Mouse (Mus musculus): Measurements from ENCODE around the gene Lyzl4. TPM values are rescaled to one million over a fixed set of nuclear protein-coding genes. Genes with fewer than 3 reads are reported as not detected.
A peak's percentile ranks its signal among the peaks of the same experiment; 100 is the strongest.

Lyzl4 gene
- total and polyA plus RNA-seq, 2 experiments from 2014 or later: 0.46 TPM; not detected in 1

DNA sequence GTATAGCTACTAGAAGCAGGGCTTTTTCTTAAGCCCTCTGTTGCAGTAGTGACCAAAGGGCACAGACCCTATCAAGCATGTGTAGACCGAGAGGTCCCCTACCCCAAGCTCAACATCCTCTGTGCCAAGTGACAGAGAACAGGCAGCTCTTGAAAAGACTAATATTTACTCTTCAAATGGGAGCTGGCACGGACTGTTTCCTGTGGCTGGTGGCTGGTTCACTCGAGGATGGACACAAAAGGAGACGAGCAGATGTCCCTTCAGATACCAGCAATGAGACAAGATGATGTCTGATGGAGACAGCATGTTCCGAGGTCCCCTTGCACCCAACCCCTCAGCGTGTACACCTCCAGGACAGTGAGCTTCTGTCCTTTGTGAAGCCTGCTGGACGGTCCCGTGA, 35.6 kb upstream of the Lyzl4 start:
- Histone ChIP-seq H3K36me3 (ENCODE audit: insufficient read depth, low read length) (peaks cover 12% of the 10 kb centered on the region; the same call in 1 of the 2 replicates), H3K9ac (replicated peaks; ENCODE audit: low read length) (no peak overlapping the region), H3K4me2 (ENCODE audit: low read depth, low read length) (no peak overlapping the region), H3K27me3 (ENCODE audit: insufficient read depth, low read length) (no peaks in the 10 kb centered on the region), H3K27ac (no peak overlapping the region), H3K4me1 (ENCODE audit: insufficient read depth, low read length) (no peaks in the 10 kb centered on the region), H3K4me3 (ENCODE audit: low read length) (no peak overlapping the region), H3K9me3 (ENCODE audit: low read length) (no peaks in the 10 kb centered on the region)
- 77% methylated on average over 8 of the region's 8 CpGs for WGBS
- DNase-seq (ENCODE audit: low spot score): no peak
- no peak for TF ChIP-seq CTCF (IDR thresholded peaks at IDR 0.05; ENCODE audit: low read depth)
- ATAC-seq: no peak

DNA sequence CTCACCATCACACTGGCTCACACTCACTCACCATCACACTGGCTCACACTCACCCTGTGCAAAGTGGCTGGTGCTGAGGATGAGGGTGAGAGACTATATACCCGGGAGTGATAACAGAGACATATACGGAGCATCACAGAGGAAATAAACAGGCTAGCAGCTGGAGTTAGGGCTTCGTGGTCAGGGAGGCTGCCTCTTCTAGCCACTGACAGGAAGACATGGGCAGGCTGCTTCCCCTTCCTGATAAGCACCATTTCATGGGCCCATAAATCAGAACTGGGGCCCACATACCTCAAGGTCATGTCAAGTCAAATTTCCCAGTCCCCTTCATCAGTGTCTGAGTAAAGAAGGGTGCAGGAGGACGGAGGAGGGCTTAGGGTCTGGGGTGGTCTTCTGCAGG, 35.2 kb upstream of the Lyzl4 start:
- Histone ChIP-seq H3K9ac (replicated peaks; ENCODE audit: low read length) (no peak overlapping the region), H3K4me2 (ENCODE audit: low read depth, low read length) (no peak overlapping the region), H3K27ac (no peak overlapping the region), H3K9me3 (ENCODE audit: low read length) (no peaks in the 10 kb centered on the region), H3K27me3 (ENCODE audit: insufficient read depth, low read length) (no peaks in the 10 kb centered on the region), H3K36me3 (ENCODE audit: insufficient read depth, low read length) (0 out of 2 replicates have a peak, but pooled peaks cover 8% of the 10 kb centered on the region), H3K4me3 (ENCODE audit: low read length) (no peak overlapping the region), H3K4me1 (ENCODE audit: insufficient read depth, low read length) (no peaks in the 10 kb centered on the region)
- ATAC-seq: no peak
- DNase-seq (ENCODE audit: low spot score): no peak
- no peak for TF ChIP-seq CTCF (IDR thresholded peaks at IDR 0.05; ENCODE audit: low read depth)
- WGBS: 78% methylated on average over 4 of the region's 4 CpGs

DNA sequence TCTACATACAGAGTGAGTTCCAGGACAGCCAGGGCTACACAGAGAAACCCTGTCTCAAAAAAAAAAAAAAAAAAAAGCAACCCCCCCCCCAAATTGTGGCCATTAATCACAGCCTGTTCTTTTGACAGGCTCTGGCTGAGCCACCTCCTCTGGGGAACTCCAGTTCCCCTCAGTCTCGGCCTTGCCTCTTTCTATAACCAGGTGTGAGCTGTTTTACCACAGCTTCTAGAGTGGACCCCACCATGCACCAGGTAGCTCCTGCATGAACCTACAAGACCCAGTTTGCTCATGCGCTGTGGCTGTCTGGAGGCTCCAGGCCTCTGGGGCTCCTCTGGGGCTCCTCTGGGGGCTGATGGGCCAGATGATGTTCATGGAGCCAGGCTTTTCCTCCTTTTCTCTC, 33.7 kb upstream of the Lyzl4 start:
- no peaks in the 10 kb centered on the region for H3K27me3 ChIP-seq (ENCODE audit: insufficient read depth, low read length)
- H3K4me3 ChIP-seq (ENCODE audit: low read length): no peak overlapping the region
- H3K4me1 ChIP-seq (ENCODE audit: insufficient read depth, low read length): no peaks in the 10 kb centered on the region
- H3K27ac ChIP-seq: no peak overlapping the region
- H3K9me3 ChIP-seq (ENCODE audit: low read length): no peaks in the 10 kb centered on the region
- no peaks in the 10 kb centered on the region for H3K36me3 ChIP-seq (ENCODE audit: insufficient read depth, low read length)
- 86% methylated on average over 2 of the region's 2 CpGs for WGBS
- no peak overlapping the region for H3K4me2 ChIP-seq (ENCODE audit: low read depth, low read length)
- ATAC-seq: no peak
- no peak for DNase-seq (ENCODE audit: low spot score)
- H3K9ac ChIP-seq (replicated peaks; ENCODE audit: low read length): no peak overlapping the region
- TF ChIP-seq CTCF (IDR thresholded peaks at IDR 0.05; ENCODE audit: low read depth): no peak

DNA sequence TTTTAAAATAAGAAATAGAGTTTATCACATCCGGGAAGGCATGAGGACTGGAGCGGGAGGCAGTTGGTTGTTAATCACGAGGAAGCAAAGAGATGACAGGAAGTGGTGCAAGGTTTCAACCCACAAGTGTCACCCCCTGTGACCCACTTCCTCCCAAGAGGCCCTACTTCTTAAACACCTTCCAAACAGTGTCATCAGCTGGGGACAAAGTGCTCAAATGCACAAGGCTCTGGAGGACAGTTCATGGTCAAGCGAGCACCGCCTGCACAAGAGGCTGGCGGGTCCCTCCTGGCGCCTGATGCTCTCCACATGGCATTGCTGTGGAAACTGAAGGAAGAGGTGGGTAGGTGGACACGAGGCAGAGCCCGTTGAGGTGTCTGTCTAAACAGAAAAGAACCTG, 33.1 kb upstream of the Lyzl4 start:
- no peak for DNase-seq (ENCODE audit: low spot score)
- no peaks in the 10 kb centered on the region for H3K9me3 ChIP-seq (ENCODE audit: low read length)
- no peak for TF ChIP-seq CTCF (IDR thresholded peaks at IDR 0.05; ENCODE audit: low read depth)
- no peaks in the 10 kb centered on the region for H3K4me1 ChIP-seq (ENCODE audit: insufficient read depth, low read length)
- H3K9ac ChIP-seq (replicated peaks; ENCODE audit: low read length): no peak overlapping the region
- 85% methylated on average over 9 of the region's 9 CpGs for WGBS
- no peaks in the 10 kb centered on the region for H3K36me3 ChIP-seq (ENCODE audit: insufficient read depth, low read length)
- ATAC-seq: no peak
- H3K4me2 ChIP-seq (ENCODE audit: low read depth, low read length): no peak overlapping the region
- H3K27ac ChIP-seq: no peak overlapping the region
- no peaks in the 10 kb centered on the region for H3K27me3 ChIP-seq (ENCODE audit: insufficient read depth, low read length)
- H3K4me3 ChIP-seq (ENCODE audit: low read length): no peak overlapping the region

DNA sequence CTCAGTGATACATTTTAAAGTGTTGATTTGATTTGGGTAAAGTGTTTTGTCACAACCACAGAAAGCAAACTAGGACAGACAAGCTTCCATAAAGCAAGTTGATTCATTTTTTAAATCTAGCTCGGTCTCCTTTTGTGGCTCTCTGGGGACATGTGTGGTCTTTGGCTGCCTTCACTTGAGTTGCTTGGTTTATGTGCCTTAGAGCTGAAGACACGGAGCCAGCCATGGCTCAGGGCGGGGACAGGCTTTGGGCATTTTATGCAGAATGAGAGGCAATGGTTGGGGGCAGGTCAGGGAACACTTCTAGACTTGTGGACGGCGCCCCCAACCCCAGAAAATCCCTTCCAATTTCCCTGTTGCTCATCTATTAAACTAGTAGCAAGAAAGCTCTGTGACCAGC, 31.8 kb upstream of the Lyzl4 start:
- Histone ChIP-seq H3K9ac (replicated peaks; ENCODE audit: low read length) (no peak overlapping the region), H3K36me3 (ENCODE audit: insufficient read depth, low read length) (no peaks in the 10 kb centered on the region), H3K27me3 (ENCODE audit: insufficient read depth, low read length) (no peaks in the 10 kb centered on the region), H3K9me3 (ENCODE audit: low read length) (no peaks in the 10 kb centered on the region), H3K4me2 (ENCODE audit: low read depth, low read length) (no peak overlapping the region), H3K4me1 (ENCODE audit: insufficient read depth, low read length) (0 out of 2 replicates have a peak, but pooled peaks cover 4% of the 10 kb centered on the region), H3K4me3 (ENCODE audit: low read length) (no peak overlapping the region), H3K27ac (no peak overlapping the region)
- DNase-seq (ENCODE audit: low spot score) (no peak), ATAC-seq (no peak)
- 83% methylated on average over 5 of the region's 5 CpGs for WGBS
- TF ChIP-seq CTCF (IDR thresholded peaks at IDR 0.05; ENCODE audit: low read depth): no peak

DNA sequence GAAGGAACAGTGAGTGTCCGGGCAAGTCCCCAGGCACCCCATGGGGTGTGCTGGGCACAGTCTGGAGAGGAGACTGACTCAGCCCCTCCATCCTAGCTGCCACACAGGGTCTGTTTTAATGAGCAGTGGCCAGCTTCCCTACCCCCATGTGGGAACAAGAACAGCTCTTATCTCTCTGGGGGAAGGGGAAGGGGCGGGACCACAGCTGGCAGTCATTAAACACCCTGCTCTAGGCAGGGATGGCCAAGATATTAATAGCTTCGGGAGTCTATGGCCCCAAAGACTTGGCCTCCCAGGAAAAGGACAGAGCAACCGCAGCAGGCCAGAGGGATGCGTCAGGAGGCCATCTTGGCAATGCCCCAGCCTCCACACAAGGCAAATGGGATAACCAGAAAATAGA, 30.4 kb upstream of the Lyzl4 start:
- H3K27me3 ChIP-seq (ENCODE audit: insufficient read depth, low read length): no peaks in the 10 kb centered on the region
- DNase-seq (ENCODE audit: low spot score): no peak
- no peak for TF ChIP-seq CTCF (IDR thresholded peaks at IDR 0.05; ENCODE audit: low read depth)
- no peak overlapping the region for H3K4me2 ChIP-seq (ENCODE audit: low read depth, low read length)
- no peaks in the 10 kb centered on the region for H3K36me3 ChIP-seq (ENCODE audit: insufficient read depth, low read length)
- H3K4me3 ChIP-seq (ENCODE audit: low read length): no peak overlapping the region
- WGBS: 59% methylated on average over 5 of the region's 5 CpGs
- H3K4me1 ChIP-seq (ENCODE audit: insufficient read depth, low read length): 0 out of 2 replicates have a peak, but pooled peaks cover 4% of the 10 kb centered on the region
- H3K9me3 ChIP-seq (ENCODE audit: low read length): no peaks in the 10 kb centered on the region
- no peak for ATAC-seq
- no peak overlapping the region for H3K9ac ChIP-seq (replicated peaks; ENCODE audit: low read length)
- H3K27ac ChIP-seq: no peak overlapping the region

DNA sequence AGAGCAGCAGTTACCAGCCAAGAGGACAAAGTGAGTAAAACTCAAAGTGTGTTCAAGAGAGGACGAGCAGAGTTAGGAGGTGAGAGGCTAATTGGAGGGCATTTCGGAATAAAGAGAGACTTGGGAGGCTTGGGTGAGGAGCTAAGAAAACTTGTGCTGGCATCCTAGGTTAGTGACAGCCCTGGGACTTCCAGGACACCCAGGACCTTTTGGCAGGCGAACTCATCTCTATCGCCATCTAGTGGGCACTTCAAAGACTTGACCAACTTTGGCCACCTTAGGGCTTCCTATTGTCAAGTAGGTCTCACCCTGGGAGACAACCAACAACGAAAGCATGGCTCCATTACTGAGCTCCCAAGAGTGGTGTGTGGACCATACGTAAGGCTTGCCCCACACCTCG, 29.4 kb upstream of the Lyzl4 start:
- H3K4me2 ChIP-seq (ENCODE audit: low read depth, low read length): no peak overlapping the region
- DNase-seq (ENCODE audit: low spot score) (peak; percentile 81), ATAC-seq (peak; percentile 34; the same call in 1 of the 2 replicates)
- H3K36me3 ChIP-seq (ENCODE audit: insufficient read depth, low read length): no peaks in the 10 kb centered on the region
- H3K4me1 ChIP-seq (ENCODE audit: insufficient read depth, low read length): 0 out of 2 replicates have a peak, but pooled peaks cover 4% of the 10 kb centered on the region
- H3K4me3 ChIP-seq (ENCODE audit: low read length): no peak overlapping the region
- H3K9ac ChIP-seq (replicated peaks; ENCODE audit: low read length): no peak overlapping the region
- TF ChIP-seq CTCF (IDR thresholded peaks at IDR 0.05; ENCODE audit: low read depth): peak; percentile 86
- H3K27ac ChIP-seq: no peak overlapping the region
- H3K27me3 ChIP-seq (ENCODE audit: insufficient read depth, low read length): no peaks in the 10 kb centered on the region
- no peaks in the 10 kb centered on the region for H3K9me3 ChIP-seq (ENCODE audit: low read length)
- 22% methylated on average over 7 of the region's 7 CpGs for WGBS
